Mouse (Mus musculus): ENCODE data around the gene Napa.
A peak's percentile ranks its signal among the peaks of the same experiment; 100 is the strongest.

Napa gene

DNA sequence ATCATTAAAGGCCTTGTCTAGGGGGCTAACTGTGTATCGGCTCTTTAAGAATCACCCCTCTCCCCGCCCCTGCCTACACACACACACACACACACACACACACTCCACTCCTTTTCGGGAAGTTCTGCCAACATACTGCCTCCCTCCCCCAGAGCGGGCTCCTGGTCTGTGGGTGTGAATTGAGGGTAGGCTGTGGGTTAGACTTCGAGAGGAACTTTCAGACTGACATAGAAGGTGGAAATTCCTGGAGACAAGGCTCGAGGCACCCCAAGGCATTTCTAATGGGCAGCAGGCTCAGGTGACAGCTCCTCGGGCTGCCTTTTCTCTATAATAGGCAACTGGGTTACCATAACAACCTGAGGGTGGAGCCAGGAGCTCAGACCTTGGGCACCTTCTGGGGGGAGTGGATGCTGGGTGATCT is 33.9 kb downstream of the Napa start:
- no peak for DNase-seq (ENCODE audit: low read depth, low spot score)

DNA sequence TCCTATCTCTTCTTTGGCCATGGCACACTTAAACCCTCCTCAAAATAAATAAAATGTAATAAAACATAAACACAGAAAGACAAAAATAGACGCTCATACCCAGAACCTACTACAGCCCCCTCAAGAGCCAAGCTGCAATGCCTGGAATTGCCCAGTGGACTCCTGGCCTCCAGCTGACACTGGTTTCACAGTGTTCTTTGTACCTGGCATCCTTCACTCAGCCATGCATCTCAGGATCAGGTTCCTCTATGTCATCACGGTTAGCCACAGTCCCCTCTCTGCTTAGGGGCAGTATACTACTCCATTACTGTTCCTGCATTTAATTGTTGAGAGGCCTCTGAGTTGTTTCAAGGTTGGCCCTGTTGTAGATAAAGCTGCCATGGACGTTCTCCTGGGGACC is 34.7 kb downstream of the Napa start:
- DNase-seq (ENCODE audit: low read depth, low spot score), result no peak

DNA sequence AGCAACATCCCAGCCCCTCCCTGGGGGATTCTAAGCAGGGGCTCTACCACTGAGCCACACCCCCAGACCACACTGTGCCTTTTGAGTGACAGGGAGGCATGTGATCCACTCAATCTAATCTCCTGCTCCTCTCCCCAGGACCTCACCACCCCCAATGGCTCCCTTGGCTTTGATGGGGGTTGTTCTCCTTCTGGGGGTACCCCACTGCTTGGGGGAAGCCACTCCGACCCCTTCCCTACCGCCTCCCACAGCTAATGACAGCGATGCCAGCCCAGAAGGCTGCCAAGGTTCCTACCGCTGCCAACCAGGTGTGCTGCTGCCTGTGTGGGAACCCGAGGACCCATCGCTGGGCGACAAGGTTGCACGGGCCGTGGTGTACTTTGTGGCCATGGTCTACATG is 35.4 kb downstream of the Napa start:
- no peak for DNase-seq (ENCODE audit: low read depth, low spot score)

DNA sequence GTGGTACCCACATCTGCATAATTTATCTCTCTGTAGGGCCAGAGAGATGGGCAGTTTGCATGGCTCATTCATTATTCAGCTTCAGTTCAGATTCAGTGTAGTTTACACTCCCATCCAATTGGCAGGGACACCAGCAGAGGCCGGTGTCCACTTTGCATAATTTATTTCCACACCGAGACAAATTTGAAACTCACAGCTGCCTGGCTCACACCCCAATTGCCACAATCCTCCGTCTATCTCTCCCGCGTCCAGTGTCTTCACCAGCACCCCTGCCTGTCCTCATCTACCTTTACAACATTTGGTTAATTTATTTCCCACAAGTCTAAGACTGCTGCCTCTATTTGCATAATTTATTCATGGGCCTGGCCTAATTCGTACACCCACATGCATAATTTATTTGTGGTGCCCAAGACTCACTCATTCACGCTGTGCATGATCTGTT is 36.7 kb downstream of the Napa start:
- DNase-seq (ENCODE audit: low read depth, low spot score), result no peak

DNA sequence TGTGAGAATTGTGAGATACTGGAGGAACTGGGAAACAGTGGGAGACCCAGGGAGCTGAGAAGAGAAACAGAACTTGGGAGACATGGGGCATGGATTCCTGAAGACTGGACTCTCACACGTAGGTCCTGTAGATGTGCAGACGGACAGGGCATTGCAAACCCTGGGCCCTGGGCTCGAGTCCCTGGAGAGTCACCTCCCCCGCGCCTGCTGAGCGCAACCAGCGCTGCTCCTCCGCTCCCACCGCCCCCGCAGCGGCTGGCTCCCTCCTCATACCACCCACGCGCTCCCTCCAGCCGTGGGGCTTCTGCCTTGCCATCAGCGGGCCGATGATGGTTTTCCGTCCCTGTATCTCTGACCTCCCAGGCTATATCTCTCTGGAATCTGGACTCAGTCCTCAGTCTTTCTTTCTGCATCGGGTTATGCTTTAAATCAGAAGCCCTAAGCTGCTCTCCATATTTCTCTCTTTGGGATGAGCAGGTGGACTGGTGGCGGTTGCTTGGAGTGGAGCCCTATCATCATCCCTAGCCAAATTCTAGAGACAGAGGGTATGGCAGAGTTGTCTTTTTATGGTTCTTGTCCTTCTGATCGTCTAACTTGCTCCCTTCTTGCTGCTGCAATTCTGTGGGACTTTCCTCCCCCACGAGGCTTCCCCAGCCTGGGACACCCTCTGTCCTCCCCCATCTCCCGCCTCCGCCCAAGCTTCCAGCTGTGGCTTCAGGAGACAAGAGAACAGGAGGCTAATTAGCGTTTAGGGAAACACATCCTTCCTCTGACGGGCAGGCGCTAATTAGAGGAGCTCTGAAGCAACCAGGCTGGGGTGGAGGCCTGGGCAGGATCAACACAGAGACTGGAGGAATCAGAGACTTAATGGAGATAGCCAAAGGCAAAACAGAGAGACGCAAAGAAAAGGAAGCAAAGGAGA is 48.5 kb downstream of the Napa start:
- no peak for DNase-seq (ENCODE audit: low read depth, low spot score)

DNA sequence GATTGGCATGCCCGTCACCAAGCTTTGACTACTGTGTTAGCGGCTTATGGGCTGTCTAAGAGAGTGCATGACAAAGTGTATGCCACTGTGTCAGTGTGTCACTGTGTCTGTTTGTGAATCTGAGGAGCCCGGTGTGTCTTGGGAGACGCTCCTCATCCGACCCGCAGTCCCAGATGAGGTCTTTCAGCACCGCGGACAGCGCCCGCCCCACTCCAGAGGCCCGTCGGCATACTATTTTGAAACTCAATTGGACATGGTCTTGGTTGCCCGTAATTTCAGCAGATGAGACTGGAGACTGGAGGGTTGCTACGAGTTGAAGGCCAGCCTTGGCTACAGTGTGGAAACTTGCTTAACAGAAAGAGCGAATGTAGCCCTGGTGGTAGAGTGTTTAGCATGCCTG is 49.4 kb downstream of the Napa start:
- DNase-seq (ENCODE audit: low read depth, low spot score), result peak; percentile 59

DNA sequence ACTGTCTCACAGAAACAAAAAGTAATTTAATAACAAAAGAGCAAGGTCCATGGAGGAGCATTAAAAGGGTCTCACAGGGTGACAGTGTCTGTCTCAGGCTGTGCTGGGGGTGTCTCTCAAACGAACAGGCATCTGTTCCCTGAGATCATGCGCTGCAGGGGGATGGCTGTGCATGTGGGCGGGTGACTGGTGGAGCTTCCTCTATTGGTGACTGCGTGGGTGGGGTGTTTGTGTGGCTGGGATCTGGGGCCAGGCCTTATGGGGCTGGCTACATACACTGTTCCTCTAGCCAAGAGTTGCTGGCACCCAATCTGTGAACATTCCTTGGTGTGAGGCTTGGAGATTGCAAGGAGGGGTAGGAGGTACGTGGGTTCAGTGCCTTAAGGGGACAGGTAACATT is 51.0 kb downstream of the Napa start:
- DNase-seq (ENCODE audit: low read depth, low spot score), result no peak

DNA sequence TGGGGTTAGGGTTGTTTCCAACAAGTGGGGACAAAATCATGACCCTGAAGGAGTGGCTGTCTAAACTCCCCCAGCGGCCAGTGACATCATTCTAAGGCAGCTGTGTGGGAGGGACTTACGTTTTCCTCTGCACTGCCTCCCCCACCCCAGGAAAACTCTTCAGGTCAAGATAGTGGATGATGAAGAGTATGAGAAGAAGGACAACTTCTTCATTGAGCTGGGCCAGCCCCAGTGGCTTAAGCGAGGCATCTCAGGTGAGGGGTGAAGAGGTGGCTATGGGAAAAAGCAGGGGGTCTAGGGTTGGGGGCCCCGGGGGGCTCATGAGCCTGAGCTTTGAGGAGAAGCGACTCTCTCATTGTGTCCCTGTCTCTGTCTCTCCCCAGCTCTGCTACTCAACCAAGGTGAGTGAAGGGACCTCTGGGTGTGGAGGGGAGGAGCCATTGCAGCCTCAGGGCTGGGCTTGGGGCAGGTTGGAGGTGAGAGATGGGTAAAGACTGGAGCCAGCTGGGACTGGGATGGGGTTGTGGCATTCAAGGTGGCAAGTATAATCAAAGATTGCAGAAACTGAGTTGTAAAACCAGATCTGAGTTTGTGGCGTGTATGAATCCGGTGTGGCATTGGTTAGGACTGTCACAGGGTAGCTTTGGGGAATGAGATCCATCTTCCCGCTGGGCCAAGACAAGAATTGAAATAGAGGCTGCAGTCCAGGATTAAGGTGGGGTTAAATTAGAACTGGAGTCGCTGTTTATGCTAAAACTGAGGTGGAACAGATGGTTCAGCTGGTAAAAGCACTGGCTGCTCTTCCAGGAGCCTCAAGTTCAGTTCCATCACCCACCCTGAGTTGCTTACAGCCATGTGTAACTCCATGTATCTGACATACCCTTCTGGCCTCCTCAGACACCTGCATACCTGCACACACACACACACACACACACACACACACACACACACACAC is 52.2 kb downstream of the Napa start:
- no peak for DNase-seq (ENCODE audit: low read depth, low spot score)

DNA sequence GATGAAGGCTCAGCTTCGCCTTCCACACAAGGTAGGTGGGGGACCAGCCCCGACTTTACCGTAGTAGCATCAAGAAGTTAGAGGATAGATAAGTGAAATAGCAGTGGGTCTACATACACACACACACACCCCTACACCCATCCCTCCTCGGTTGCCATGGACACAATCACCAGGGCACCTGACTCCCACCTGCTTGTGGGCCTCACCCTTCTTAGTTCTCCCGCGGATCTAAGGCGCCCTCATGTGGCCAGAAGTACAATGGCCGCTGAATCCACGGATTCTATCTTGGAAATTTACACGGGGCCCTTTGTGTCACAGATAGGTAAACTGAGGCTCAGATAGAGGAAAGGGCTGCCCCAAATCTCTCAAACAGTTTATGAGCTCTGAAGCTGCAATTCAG is 55.3 kb downstream of the Napa start:
- peak; percentile 68 for DNase-seq (ENCODE audit: low read depth, low spot score)

DNA sequence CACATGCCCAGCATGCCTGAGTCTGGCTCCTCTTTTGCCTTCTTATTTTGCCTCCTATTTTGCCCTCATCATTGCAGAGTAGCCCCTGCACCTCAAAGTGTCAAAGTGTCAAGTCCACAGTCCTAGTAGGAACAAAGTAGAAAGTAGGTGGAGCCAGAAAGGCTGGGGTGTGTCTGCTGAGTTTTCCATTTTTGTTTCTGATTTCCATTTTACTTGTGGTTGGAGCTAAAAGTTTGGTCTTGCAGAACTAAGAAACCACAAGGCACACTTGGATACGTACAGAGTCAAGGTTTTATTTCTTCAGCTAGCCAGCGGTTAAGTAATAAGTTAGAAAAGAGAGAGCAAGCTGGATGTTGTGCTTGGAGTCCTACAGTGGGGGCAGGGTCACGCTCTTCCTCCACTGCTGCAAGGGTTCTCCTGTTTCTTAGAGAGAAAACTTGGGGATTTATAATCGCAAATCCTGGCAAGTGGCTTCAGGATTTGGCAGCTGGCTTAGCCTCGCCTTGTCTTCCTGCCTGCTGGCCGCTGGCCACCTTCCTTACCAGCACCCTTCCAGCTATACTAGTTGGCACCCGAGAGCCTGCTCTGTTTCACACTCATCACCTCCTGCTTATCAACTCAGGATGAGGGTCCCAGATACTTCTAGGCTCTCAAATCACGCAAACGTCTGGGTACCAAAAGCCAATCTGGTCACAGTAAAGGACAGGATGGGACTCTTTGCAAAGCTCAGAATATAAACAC is 57.0 kb downstream of the Napa start:
- DNase-seq (ENCODE audit: low read depth, low spot score), result no peak

DNA sequence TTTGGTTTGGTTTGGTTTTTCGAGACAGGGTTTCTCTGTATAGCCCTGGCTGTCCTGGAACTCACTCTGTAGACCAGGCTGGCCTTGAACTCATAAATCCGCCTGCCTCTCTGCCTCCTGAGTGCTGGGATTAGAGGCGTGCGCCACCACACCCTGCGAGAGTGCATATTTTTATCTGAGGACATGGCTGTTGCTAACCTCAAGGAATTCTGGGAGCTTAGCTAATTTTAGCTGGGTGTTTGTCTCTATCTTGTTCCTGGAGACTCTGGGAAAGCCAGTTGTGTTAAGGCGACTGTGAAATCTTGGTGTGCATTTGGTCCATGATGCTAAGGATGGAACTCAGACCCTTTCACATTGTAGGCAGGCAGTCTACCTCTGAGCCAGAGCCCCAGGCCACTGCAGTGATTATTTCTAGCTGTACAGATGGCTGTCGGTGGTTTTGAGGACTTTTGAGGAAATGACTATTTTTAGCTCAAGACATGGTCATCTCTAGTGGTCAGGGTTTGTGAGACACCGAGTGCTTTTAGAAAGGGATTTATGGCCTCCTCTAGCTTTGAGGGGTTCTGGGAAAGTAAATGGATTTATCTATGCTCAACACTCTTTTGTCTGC is 58.0 kb downstream of the Napa start:
- no peak for DNase-seq (ENCODE audit: low read depth, low spot score)

DNA sequence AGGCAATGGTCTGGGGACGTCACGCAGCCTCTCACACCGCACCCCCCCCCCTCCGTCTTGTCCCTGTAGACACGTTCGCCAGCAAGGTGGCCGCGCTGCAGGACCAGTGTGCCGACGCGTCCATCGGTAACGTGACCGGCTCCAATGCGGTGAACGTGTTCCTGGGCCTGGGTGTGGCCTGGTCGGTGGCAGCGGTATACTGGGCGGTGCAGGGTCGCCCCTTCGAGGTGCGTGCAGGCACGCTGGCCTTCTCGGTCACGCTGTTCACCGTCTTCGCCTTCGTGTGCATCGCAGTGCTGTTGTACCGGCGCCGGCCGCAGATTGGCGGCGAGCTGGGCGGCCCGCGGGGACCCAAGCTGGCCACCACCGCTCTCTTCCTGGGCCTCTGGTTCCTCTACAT is 60.5 kb downstream of the Napa start:
- DNase-seq (ENCODE audit: low read depth, low spot score), result no peak

DNA sequence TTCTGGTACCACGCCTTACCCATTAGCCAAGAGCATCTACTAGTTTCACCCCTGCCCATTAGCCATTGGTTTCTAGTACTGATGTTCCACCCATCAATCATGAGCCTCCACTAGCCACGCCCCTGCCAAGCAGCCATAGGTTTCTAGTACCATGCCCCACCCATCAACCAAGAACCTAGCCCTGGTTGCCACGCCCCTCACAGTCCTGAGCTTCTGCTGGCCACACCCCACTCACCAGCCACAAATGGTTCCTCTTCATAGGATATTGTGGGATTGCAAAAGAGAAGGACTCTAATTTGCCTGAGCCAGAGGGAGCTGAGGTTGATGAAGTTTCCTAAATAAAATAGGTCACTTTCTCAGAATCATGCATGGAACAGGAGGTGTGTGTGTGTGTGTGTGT is 62.4 kb downstream of the Napa start:
- DNase-seq (ENCODE audit: low read depth, low spot score), result no peak

DNA sequence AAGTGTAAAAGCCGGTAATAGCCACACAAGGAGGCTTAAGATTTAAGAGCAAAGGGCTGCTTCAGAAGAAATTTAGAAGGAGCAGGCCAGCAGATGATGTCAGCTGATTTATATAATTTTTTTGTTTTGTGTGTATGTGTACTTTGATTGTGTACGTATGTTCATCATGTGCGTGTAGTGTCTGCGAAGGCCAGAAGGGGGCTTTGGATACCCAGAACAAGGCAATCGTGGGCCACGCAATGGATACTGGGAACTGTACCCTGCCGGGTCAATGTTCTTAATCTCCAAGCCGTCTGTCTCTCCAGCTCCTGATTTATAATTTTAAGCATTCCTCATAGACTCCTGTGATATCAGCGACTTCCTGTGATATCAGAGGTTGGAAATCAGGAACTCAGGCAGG is 63.0 kb downstream of the Napa start:
- no peak for DNase-seq (ENCODE audit: low read depth, low spot score)

DNA sequence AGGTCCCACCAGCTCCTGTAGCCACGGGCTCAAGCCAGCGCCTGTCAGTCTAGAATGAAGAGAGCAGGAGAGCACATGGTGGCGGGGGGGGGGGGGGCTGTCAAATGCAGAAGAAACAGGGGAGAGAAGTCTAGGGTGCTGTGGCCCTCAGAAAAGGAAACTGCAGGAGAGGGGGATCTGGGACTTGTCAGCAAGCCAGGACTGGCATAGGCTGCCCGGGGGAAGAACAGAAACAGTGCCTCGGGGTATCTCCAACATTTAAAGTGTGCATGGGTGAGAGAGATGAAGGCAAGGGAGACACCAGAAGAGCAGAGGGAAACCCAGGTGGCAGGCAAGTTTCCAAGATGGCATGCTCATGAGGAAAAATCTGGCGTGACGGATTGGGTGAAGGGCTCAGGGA is 63.8 kb downstream of the Napa start:
- no peak for DNase-seq (ENCODE audit: low read depth, low spot score)

Data from forelimb bud, embryonic 11.5 days (tissue).